Mouse (Mus musculus): ENCODE results near the gene Cdhr5.

GRCm38 (mm10) chr7:141302702-141303268, 26.2 kb upstream of the Cdhr5 start:
- TF ChIP-seq CTCF (IDR thresholded peaks at IDR 0.05; ENCODE audit: control insufficient read depth, insufficient read depth, low read length) (no peak), POLR2A (IDR thresholded peaks at IDR 0.05; ENCODE audit: borderline replicate concordance, control insufficient read depth, low read depth, low read length) (no peak)
